In the genomic region with DNA sequence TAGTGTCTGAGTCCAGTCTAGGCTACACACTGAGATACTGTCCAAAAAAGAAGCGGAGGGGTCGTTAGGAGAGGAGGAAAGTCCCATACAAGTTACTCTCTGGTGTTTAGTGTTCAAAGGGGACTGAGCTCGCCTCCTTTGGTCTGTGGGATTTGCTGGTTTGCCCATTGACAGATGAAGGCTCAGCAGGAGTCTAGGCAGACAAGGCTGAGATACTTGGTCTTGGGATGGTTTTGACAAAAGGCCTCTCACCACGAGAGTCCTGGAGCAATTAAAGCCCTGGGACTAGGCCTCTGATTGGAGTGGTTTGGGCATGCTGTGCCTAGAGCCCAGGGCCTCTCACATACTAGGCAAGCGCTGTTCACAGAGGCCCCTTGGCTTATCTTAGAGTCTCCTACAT, we compare ENCODE assay signal across 11 mouse cellular contexts. TPM values are rescaled to one million over a fixed set of nuclear protein-coding genes. Genes with fewer than 3 reads are reported as not detected.
A peak's percentile ranks its signal among the peaks of the same experiment; 100 is the strongest.
DNase-seq lines count a peak whose midpoint lies in the region; ATAC-seq and TF ChIP-seq lines count a peak whose summit lies in the region.
"Had no signal": no experiment of that assay in that cellular context is flagged by ENCODE, and none has a peak within 500 bp of the region (broad histone marks: within the 10 kb centered on the region; RNA-seq: fewer than 3 reads in every experiment).

No protein-coding gene starts in this region.

- intact Hi-C loops in left cerebral cortex, adult 2 months (cut with DNase I): no loop called here
- intact Hi-C loops in left cerebral cortex, postnatal 14 days (cut with DNase I): no loop called here

- ATAC-seq in limb, embryonic 11.5 days (ENCODE audit: insufficient number of reproducible peaks, low FRiP score, low TSS enrichment, low read depth): no peak

- H3K4me1 ChIP-seq in limb, embryonic 11.5 days (ENCODE audit: control insufficient read depth, insufficient read depth, low read length): no peaks in the 10 kb centered on the region

- H3K27me3 ChIP-seq in limb, embryonic 11.5 days (ENCODE audit: control insufficient read depth, insufficient read depth, low read length): no peaks in the 10 kb centered on the region

- 0 out of 2 replicates have a peak, but pooled peaks cover 2% of the 10 kb centered on the region for H3K9me3 ChIP-seq in limb, embryonic 11.5 days (ENCODE audit: control insufficient read depth, low read length)

- TF ChIP-seq CTCF in left cerebral cortex, adult 2 months (IDR thresholded peaks at IDR 0.05): no peak

- H3K27ac ChIP-seq in left cerebral cortex, adult 2 months: peak overlapping the region; percentile 41; the same call in 1 of the 2 replicates
- H3K27ac ChIP-seq in limb, embryonic 11.5 days (replicated peaks; ENCODE audit: low read depth, low read length): 0 out of 2 replicates have a peak overlapping the region, but pooled peaks have one; percentile 8

- H3K36me3 ChIP-seq in limb, embryonic 11.5 days (ENCODE audit: control insufficient read depth, insufficient read depth, low read length): peaks cover 12% of the 10 kb centered on the region; the same call in 1 of the 2 replicates

- peak; percentile 29 for DNase-seq in cerebellum, adult 11-12 months
- DNase-seq in cerebellum, postnatal 4 days (ENCODE audit: low spot score in 2 of 2): no peak
- DNase-seq in left cerebral cortex, adult 2 months (ENCODE audit: extremely low spot score in 1 of 2, low spot score in 2 of 2): no peak
- no peak for DNase-seq in left cerebral cortex, postnatal 14 days (ENCODE audit: low spot score in 2 of 2)
- DNase-seq in cerebellum, adult 9-10 months: peak; percentile 37
- no peak for DNase-seq in limb, embryonic 11.5 days (ENCODE audit: low spot score)
- DNase-seq in right cerebral cortex, postnatal 36 days (ENCODE audit: low spot score in 2 of 2): no peak
- DNase-seq in urinary bladder, postnatal 4 days (ENCODE audit: low spot score in 2 of 2): no peak
- DNase-seq: heart, adult 11 months; lung, adult 18-20 months; midbrain, embryonic 14.5 days had no signal

- H3K4me2 ChIP-seq in limb, embryonic 11.5 days (ENCODE audit: low read depth, severe bottlenecking): no peak overlapping the region

- H3K4me3 ChIP-seq in left cerebral cortex, adult 2 months: no peak overlapping the region
- no peak overlapping the region for H3K4me3 ChIP-seq in limb, embryonic 11.5 days (ENCODE audit: low read depth, low read length)

- 65% methylated on average over 5 of the region's 5 CpGs for WGBS in limb, embryonic 11.5 days

- no peak overlapping the region for H3K9ac ChIP-seq in limb, embryonic 11.5 days (ENCODE audit: low read length)

RNA-seq across cellular contexts. Expression of gene Homer3, which starts 14.3 kb away (rescaled TPM):
- 1 to 10 TPM; 6.9 to 7.3 TPM for total RNA-seq in left cerebral cortex, adult 2 months (2021)
- 10 to 100 TPM; 10.5 to 12.9 TPM for total RNA-seq in left cerebral cortex, postnatal 14 days (2021)
- polyA plus RNA-seq in limb, embryonic 11.5 days (2014; fragmentation: Nextera tagmentation; extraction: Ambion mirVana): 75.2 and 78.6 TPM in 2 replicates

RNA-seq across cellular contexts. Expression of gene Ddx49, which starts 34.0 kb away (rescaled TPM):
- total RNA-seq in left cerebral cortex, adult 2 months (2021): 10 to 100 TPM; 43.9 to 47.5 TPM
- total RNA-seq in left cerebral cortex, postnatal 14 days (2021): 10 to 100 TPM; 43.5 to 44.6 TPM
- polyA plus RNA-seq in limb, embryonic 11.5 days (2014; fragmentation: Nextera tagmentation; extraction: Ambion mirVana): 55.8 and 62.1 TPM in 2 replicates

RNA-seq across cellular contexts. Expression of gene Cope, which starts 34.0 kb away (rescaled TPM):
- 100 to 1,000 TPM; 137 to 145 TPM for total RNA-seq in left cerebral cortex, adult 2 months (2021)
- 100 to 1,000 TPM; 122 to 132 TPM for total RNA-seq in left cerebral cortex, postnatal 14 days (2021)
- 263 and 281 TPM in 2 replicates for polyA plus RNA-seq in limb, embryonic 11.5 days (2014; fragmentation: Nextera tagmentation; extraction: Ambion mirVana)

RNA-seq across cellular contexts. Expression of gene Armc6, which starts 34.0 kb away (rescaled TPM):
- total RNA-seq in left cerebral cortex, adult 2 months (2021): 10 to 100 TPM; 40.8 to 43.1 TPM
- total RNA-seq in left cerebral cortex, postnatal 14 days (2021): 10 to 100 TPM; 57.1 to 68.7 TPM
- 19.8 and 20.1 TPM in 2 replicates for polyA plus RNA-seq in limb, embryonic 11.5 days (2014; fragmentation: Nextera tagmentation; extraction: Ambion mirVana)

RNA-seq across cellular contexts. Expression of gene Sugp2, which starts 34.3 kb away (rescaled TPM):
- total RNA-seq in left cerebral cortex, adult 2 months (2021): 100 to 1,000 TPM; 116 to 117 TPM
- total RNA-seq in left cerebral cortex, postnatal 14 days (2021): 100 to 1,000 TPM; 116 to 117 TPM
- 34.3 and 41.0 TPM in 2 replicates for polyA plus RNA-seq in limb, embryonic 11.5 days (2014; fragmentation: Nextera tagmentation; extraction: Ambion mirVana)

Comparison
In these comparisons a context has a peak if more than half of its experiments do, and no peak if none do; other contexts are left out.
1. DNase-seq: peak in cerebellum, adult 11-12 months (single experiment) and cerebellum, adult 9-10 months (single experiment); none in cerebellum, postnatal 4 days (0 of 2), left cerebral cortex, adult 2 months (0 of 2), left cerebral cortex, postnatal 14 days (0 of 2), limb, embryonic 11.5 days (single experiment), right cerebral cortex, postnatal 36 days (0 of 2) and urinary bladder, postnatal 4 days (0 of 2).